20 mouse cellular contexts compared by ENCODE assay signal in genomic region chr12:8786476-8786875, GRCm38 (mm10). TPM values are rescaled to one million over a fixed set of nuclear protein-coding genes. Genes with fewer than 3 reads are reported as not detected.
A peak's percentile ranks its signal among the peaks of the same experiment; 100 is the strongest.
DNase-seq lines count a peak whose midpoint lies in the region; ATAC-seq and TF ChIP-seq lines count a peak whose summit lies in the region.
"Had no signal": no experiment of that assay in that cellular context is flagged by ENCODE, and none has a peak within 500 bp of the region (broad histone marks: within the 10 kb centered on the region; RNA-seq: fewer than 3 reads in every experiment).

No protein-coding gene starts in this region.

- no peaks in the 10 kb centered on the region for H3K36me3 ChIP-seq in kidney, adult 2 months (ENCODE audit: control insufficient read depth, insufficient read depth, low read length)
- no peaks in the 10 kb centered on the region; the same call in 1 of the 2 replicates for H3K36me3 ChIP-seq in lung, postnatal 0 days (ENCODE audit: insufficient read depth, low read length)
- peaks cover 23% of the 10 kb centered on the region for H3K36me3 ChIP-seq in embryonic facial prominence, embryonic 14.5 days (ENCODE audit: control insufficient read depth, insufficient read depth, low read length)
- H3K36me3 ChIP-seq in stomach, embryonic 16.5 days (ENCODE audit: control insufficient read depth, insufficient read depth, low read length): peaks cover 14% of the 10 kb centered on the region; the same call in 1 of the 2 replicates

- no peak overlapping the region for H3K4me3 ChIP-seq in kidney, adult 2 months (ENCODE audit: insufficient read depth, low read depth, low read length)
- H3K4me3 ChIP-seq in lung, postnatal 0 days (ENCODE audit: low read depth, low read length): no peak overlapping the region
- H3K4me3 ChIP-seq in embryonic facial prominence, embryonic 14.5 days (ENCODE audit: low read depth, low read length): no peak overlapping the region
- H3K4me3 ChIP-seq in stomach, embryonic 16.5 days (replicated peaks; ENCODE audit: low read length): no peak overlapping the region
- H3K4me3 ChIP-seq: hindbrain, embryonic 10.5 days; layer of hippocampus, adult 2 months; neural tube, embryonic 12.5 days had no signal

- intact Hi-C loops in heart, postnatal 14 days (cut with DNase I): no loop called here

- H3K9ac ChIP-seq in lung, postnatal 0 days (replicated peaks; ENCODE audit: low read depth): no peak overlapping the region
- no peak overlapping the region for H3K9ac ChIP-seq in embryonic facial prominence, embryonic 14.5 days (ENCODE audit: low read depth, low read length)
- no peak overlapping the region for H3K9ac ChIP-seq in stomach, embryonic 16.5 days (ENCODE audit: low read length)
- H3K9ac ChIP-seq: neural tube, embryonic 12.5 days had no signal

- ATAC-seq in lung, postnatal 0 days: no peak
- peak; percentile 27; the same call in 1 of the 2 replicates for ATAC-seq in embryonic facial prominence, embryonic 14.5 days (ENCODE audit: low read depth)
- ATAC-seq in stomach, embryonic 16.5 days (ENCODE audit: insufficient read depth, low FRiP score): no peak
- ATAC-seq: forebrain, embryonic 14.5 days; hindbrain, postnatal 0 days; Patski had no signal

- TF ChIP-seq POLR2A in kidney, adult 2 months (IDR thresholded peaks at IDR 0.05; ENCODE audit: low read depth, low read length): no peak

- H3K4me1 ChIP-seq in kidney, adult 2 months (ENCODE audit: control insufficient read depth, insufficient read depth, low read length): no peaks in the 10 kb centered on the region
- H3K4me1 ChIP-seq in lung, postnatal 0 days (ENCODE audit: insufficient read depth, low read depth, low read length): peaks cover 4% of the 10 kb centered on the region; the same call in 1 of the 2 replicates
- peaks cover 47% of the 10 kb centered on the region for H3K4me1 ChIP-seq in embryonic facial prominence, embryonic 14.5 days (ENCODE audit: control insufficient read depth, insufficient read depth, low read length)
- H3K4me1 ChIP-seq in stomach, embryonic 16.5 days (ENCODE audit: control insufficient read depth, insufficient read depth, low read length): peaks cover 51% of the 10 kb centered on the region

- H3K27ac ChIP-seq in kidney, adult 2 months (ENCODE audit: insufficient read depth, low read depth, low read length): no peak overlapping the region
- peak overlapping the region; percentile 39 for H3K27ac ChIP-seq in lung, postnatal 0 days (ENCODE audit: low read length)
- 0 out of 2 replicates have a peak overlapping the region, but pooled peaks have one; percentile 44 for H3K27ac ChIP-seq in embryonic facial prominence, embryonic 14.5 days (replicated peaks; ENCODE audit: low read depth, low read length)
- H3K27ac ChIP-seq in stomach, embryonic 16.5 days (ENCODE audit: low read length): peak overlapping the region; percentile 67
- H3K27ac ChIP-seq: hindbrain, embryonic 10.5 days; hindbrain, postnatal 0 days; layer of hippocampus, adult 2 months; neural tube, embryonic 12.5 days had no signal

- TF ChIP-seq CTCF in kidney, adult 2 months (conservative IDR thresholded peaks at IDR 0.05; ENCODE audit: insufficient read depth, insufficient read length, low read depth, low read length): no peak
- TF ChIP-seq CTCF in lung, postnatal 0 days (IDR thresholded peaks at IDR 0.05): no peak

- no peaks in the 10 kb centered on the region for H3K27me3 ChIP-seq in kidney, adult 2 months (replicated peaks; ENCODE audit: control insufficient read depth, insufficient read depth, low read length)
- no peaks in the 10 kb centered on the region for H3K27me3 ChIP-seq in lung, postnatal 0 days (replicated peaks; ENCODE audit: insufficient read depth, low read length)
- H3K27me3 ChIP-seq in embryonic facial prominence, embryonic 14.5 days (replicated peaks; ENCODE audit: control insufficient read depth, insufficient read depth, low read length): no peaks in the 10 kb centered on the region
- H3K27me3 ChIP-seq in stomach, embryonic 16.5 days (ENCODE audit: control insufficient read depth, insufficient read depth, low read length): no peaks in the 10 kb centered on the region
- H3K27me3 ChIP-seq: neural tube, embryonic 12.5 days; Patski had no signal

- 72% methylated on average over 5 of the region's 5 CpGs for WGBS in kidney, adult 2 months
- WGBS in lung, postnatal 0 days: 54% methylated on average over 5 of the region's 5 CpGs
- WGBS in embryonic facial prominence, embryonic 14.5 days: 54% methylated on average over 5 of the region's 5 CpGs
- 59% methylated on average over 5 of the region's 5 CpGs for WGBS in stomach, embryonic 16.5 days

- TF ChIP-seq EP300 in lung, postnatal 0 days (IDR thresholded peaks at IDR 0.05): no peak

- peak; percentile 12 for DNase-seq in kidney, adult 2 months
- no peak for DNase-seq in kidney, adult 18-20 months
- no peak for DNase-seq in lung, postnatal 0 days (ENCODE audit: low spot score)
- DNase-seq in lung, postnatal 25 days (ENCODE audit: low spot score): no peak
- DNase-seq in embryonic facial prominence, embryonic 14.5 days (ENCODE audit: low spot score): no peak
- no peak for DNase-seq in heart, postnatal 14 days
- DNase-seq: cerebellum, adult 11 months; cerebellum, postnatal 10 days; kidney, adult 8-10 months; lung, postnatal 36 days; midbrain, embryonic 14.5 days; right cerebral cortex, postnatal 14 days had no signal

- H3K9me3 ChIP-seq in lung, postnatal 0 days (ENCODE audit: low read length): no peaks in the 10 kb centered on the region
- no peaks in the 10 kb centered on the region for H3K9me3 ChIP-seq in embryonic facial prominence, embryonic 14.5 days (ENCODE audit: control insufficient read depth, low read length)
- H3K9me3 ChIP-seq in stomach, embryonic 16.5 days (replicated peaks; ENCODE audit: control insufficient read depth, low read length): no peaks in the 10 kb centered on the region
- H3K9me3 ChIP-seq: hindbrain, embryonic 10.5 days; neural tube, embryonic 12.5 days had no signal

- H3K4me2 ChIP-seq in lung, postnatal 0 days (replicated peaks; ENCODE audit: low read depth, low read length): no peak overlapping the region
- no peak overlapping the region for H3K4me2 ChIP-seq in embryonic facial prominence, embryonic 14.5 days (ENCODE audit: low read depth, low read length)
- H3K4me2 ChIP-seq in stomach, embryonic 16.5 days (ENCODE audit: low read depth, low read length): no peak overlapping the region
- H3K4me2 ChIP-seq: heart, embryonic 11.5 days; neural tube, embryonic 12.5 days had no signal

RNA-seq across cellular contexts. Expression of gene Sdc1, which starts 15.4 kb away (rescaled TPM):
- 13.3 and 18.5 TPM in 2 replicates for polyA plus RNA-seq in kidney, adult 2 months (2012; rRNA removed)
- polyA plus RNA-seq in lung, postnatal 0 days (2015; fragmentation: Nextera tagmentation; extraction: Ambion mirVana): 303 and 306 TPM in 2 replicates
- polyA plus RNA-seq in embryonic facial prominence, embryonic 14.5 days (2014; fragmentation: Nextera tagmentation; extraction: Ambion mirVana): 113 and 143 TPM in 2 replicates
- 181 and 205 TPM in 2 replicates for polyA plus RNA-seq in stomach, embryonic 16.5 days (2015; fragmentation: Nextera tagmentation; extraction: Ambion mirVana)
- 10 to 100 TPM; 10.9 to 12.2 TPM for total RNA-seq in heart, postnatal 14 days (2021)
